Mouse (Mus musculus) brain, embryonic 14.5 days (tissue): ENCODE results near the gene Ankrd11.

Source experiments
- CTCF ChIP-seq: fragments of 200-500 bp; IDR thresholded peaks from 2 replicates; pipeline ENCODE4 v1.5.1; 2012; ENCODE audit warnings: inconsistent platforms, mild to moderate bottlenecking, moderate library complexity, borderline replicate concordance; ENCODE audit not compliant: insufficient read depth, insufficient read length; ENCODE audit errors: extremely low read depth
- POLR2A ChIP-seq: fragments of 200-500 bp; IDR thresholded peaks from 2 replicates; pipeline ENCODE4 v1.6.1; 2012; ENCODE audit warnings: mild to moderate bottlenecking, inconsistent platforms, borderline replicate concordance; ENCODE audit not compliant: poor library complexity, insufficient read depth, insufficient read length, severe bottlenecking; ENCODE audit errors: extremely low read depth

DNA sequence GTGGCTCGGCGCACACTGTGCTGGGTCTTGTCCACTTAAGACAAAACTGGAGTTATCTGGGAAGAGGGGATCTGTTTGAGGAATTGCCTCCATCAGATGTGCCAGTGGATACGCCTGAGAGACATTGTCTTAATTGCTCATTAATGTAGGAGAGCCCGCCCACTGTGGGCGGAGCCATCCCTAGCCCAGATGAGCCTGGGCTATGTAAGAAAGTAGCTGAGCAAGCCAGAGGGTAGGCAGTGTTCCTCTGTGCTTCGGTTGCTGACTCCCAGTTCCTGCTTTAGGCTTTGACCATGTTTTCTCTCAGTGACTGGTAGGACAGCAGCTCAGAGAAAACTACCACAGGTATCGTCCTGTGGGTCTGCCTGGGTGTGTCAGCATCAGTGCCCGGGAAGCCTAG is 207.7 kb downstream of the Ankrd11 start:
- TF ChIP-seq CTCF = no peak
- no peak for TF ChIP-seq POLR2A
